Mouse (Mus musculus) hematopoietic stem cell, adult 5-6 weeks (primary cell): ENCODE results near the gene 2310022B05Rik. TPM values are rescaled to one million over a fixed set of nuclear protein-coding genes. Genes with fewer than 3 reads are reported as not detected.

Source experiments
- ATAC-seq, 2 experiments: fragments of 125-278 bp in 1 of 2; replicated peaks in 1 of 2; 2 replicates each; pipeline ENCODE4 v1.8.0; 2016 to 2017; ENCODE audit warnings: inconsistent platforms in 2 of 2, mild to moderate bottlenecking in 2 of 2, moderate number of reproducible peaks in 2 of 2, low read depth in 1 of 2, moderate TSS enrichment in 1 of 2; ENCODE audit not compliant: low FRiP score in 2 of 2, poor library complexity in 2 of 2, severe bottlenecking in 2 of 2, insufficient read depth in 1 of 2, low TSS enrichment in 1 of 2
- total RNA-seq: library from RNA; stranded (forward); fragments of 172-1452, 232-1000 nt; gene quantifications from 2 replicates; pipeline ENCODE4 v1.2.3, GENCODE M21; 2017

2310022B05Rik gene
- total RNA-seq, 1 experiment from 2014 or later: 2.9 TPM

GRCm38 (mm10) chr8:124630891-124631290 lies 32.3 kb downstream of the 2310022B05Rik start:
- no peak for ATAC-seq

- no peak for ATAC-seq
Measured at GRCm38 (mm10) chr8:124630489-124630888, 32.7 kb downstream of the 2310022B05Rik start.

GRCm38 (mm10) chr8:124626251-124626650 lies 36.9 kb downstream of the 2310022B05Rik start:
- no peak for ATAC-seq

- no peak for ATAC-seq
Measured at GRCm38 (mm10) chr8:124621255-124621654, 41.9 kb downstream of the 2310022B05Rik start.

GRCm38 (mm10) chr8:124618252-124618651 lies 44.9 kb downstream of the 2310022B05Rik start:
- no peak for ATAC-seq

GRCm38 (mm10) chr8:124617266-124617869 lies 45.8 kb downstream of the 2310022B05Rik start:
- ATAC-seq: peak; percentile 65 to 87

- no peak for ATAC-seq
Measured at GRCm38 (mm10) chr8:124614325-124614724, 48.8 kb downstream of the 2310022B05Rik start.

GRCm38 (mm10) chr8:124608972-124609353 lies 54.2 kb downstream of the 2310022B05Rik start:
- ATAC-seq: no peak

GRCm38 (mm10) chr8:124608239-124608971 lies 54.8 kb downstream of the 2310022B05Rik start:
- ATAC-seq: 0 out of 4 replicates have a peak, but pooled peaks have one; percentile 17 to 29

GRCm38 (mm10) chr8:124604066-124604465 lies 59.1 kb downstream of the 2310022B05Rik start:
- ATAC-seq: no peak

GRCm38 (mm10) chr8:124589393-124589792 lies 73.8 kb downstream of the 2310022B05Rik start:
- no peak for ATAC-seq

- ATAC-seq: no peak
Measured at GRCm38 (mm10) chr8:124586556-124586955, 76.6 kb downstream of the 2310022B05Rik start.

Other genes with a start within 250 kb of the 2310022B05Rik start
- not detected in 2 replicates for gene Pgbd5, start 223.7 kb downstream of the 2310022B05Rik start, total RNA-seq
- gene Cog2, start 142.6 kb downstream of the 2310022B05Rik start, total RNA-seq: 20.6 and 22.0 TPM in 2 replicates
- not detected in 2 replicates for gene Agt, start 93.7 kb downstream of the 2310022B05Rik start, total RNA-seq
- gene Capn9, start 87.3 kb downstream of the 2310022B05Rik start, total RNA-seq: not detected in 2 replicates
- gene Ttc13, start 58.6 kb upstream of the 2310022B05Rik start, total RNA-seq: 37.2 and 45.4 TPM in 2 replicates
- 2.1 and 7.9 TPM in 2 replicates for gene Arv1, start 58.8 kb upstream of the 2310022B05Rik start, total RNA-seq
- not detected in 2 replicates for gene Fam89a, start 88.5 kb upstream of the 2310022B05Rik start, total RNA-seq
- gene Trim67, start 129.7 kb upstream of the 2310022B05Rik start, total RNA-seq: 0.06 TPM in 1 of 2 replicates, not detected in the other
- 93.0 and 109 TPM in 2 replicates for gene Gnpat, start 199.7 kb upstream of the 2310022B05Rik start, total RNA-seq
- 56.6 and 60.8 TPM in 2 replicates for gene 2810004N23Rik, start 199.8 kb upstream of the 2310022B05Rik start, total RNA-seq
- gene Exoc8, start 234.3 kb upstream of the 2310022B05Rik start, total RNA-seq: 13.1 and 16.3 TPM in 2 replicates
- 21.6 and 23.1 TPM in 2 replicates for gene Sprtn, start 234.5 kb upstream of the 2310022B05Rik start, total RNA-seq